9 mouse cellular contexts compared by ENCODE assay signal in the genomic region with DNA sequence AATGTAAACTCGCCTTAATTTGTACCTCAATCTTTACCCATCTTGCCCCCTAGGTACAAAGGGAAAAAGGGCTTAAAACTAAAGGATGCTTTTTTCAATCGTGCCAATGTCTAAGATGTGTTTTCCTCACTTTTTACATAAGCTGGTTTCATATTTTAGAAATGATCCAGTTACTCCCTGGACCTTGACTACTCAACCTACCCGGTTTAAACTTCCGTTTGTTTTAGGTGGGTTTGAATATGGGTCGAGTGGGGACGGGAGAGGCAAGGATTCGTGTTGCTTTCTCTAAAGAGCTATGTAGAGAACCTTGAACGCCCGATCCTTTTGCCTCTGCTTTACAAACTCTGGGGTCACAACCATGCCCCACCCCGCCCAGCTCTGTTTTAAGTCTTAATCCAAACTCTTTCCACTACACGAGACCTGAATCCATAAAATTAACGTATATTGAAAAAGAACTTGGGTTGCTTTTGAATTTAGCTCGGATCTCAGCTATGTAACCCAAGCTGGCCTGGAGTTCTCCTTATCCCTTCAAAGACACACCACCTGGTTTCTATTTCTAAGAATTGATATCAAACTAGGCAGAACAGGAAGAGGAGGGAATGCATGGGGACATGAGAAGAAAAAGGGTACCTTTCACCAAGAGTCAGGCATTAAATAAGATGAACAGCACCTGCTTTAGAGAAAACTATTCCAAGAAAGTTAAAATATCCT. TPM values are rescaled to one million over a fixed set of nuclear protein-coding genes. Genes with fewer than 3 reads are reported as not detected.
DNase-seq lines count a peak whose midpoint lies in the region; ATAC-seq lines count a peak whose summit lies in the region.
"Had no signal": no experiment of that assay in that cellular context is flagged by ENCODE, and none has a peak within 500 bp of the region (broad histone marks: within the 10 kb centered on the region; RNA-seq: fewer than 3 reads in every experiment).

No protein-coding gene starts in this region.

- 28% methylated on average over 13 of the region's 13 CpGs for WGBS in heart, embryonic 10.5 days
- WGBS in embryonic facial prominence, embryonic 14.5 days, result 14% methylated on average over 13 of the region's 13 CpGs
- WGBS in limb, embryonic 15.5 days, result 14% methylated on average over 13 of the region's 13 CpGs

- no peak overlapping the region for H3K27ac ChIP-seq in heart, embryonic 10.5 days
- no peak overlapping the region for H3K27ac ChIP-seq in embryonic facial prominence, embryonic 14.5 days (replicated peaks; ENCODE audit: low read depth, low read length)
- H3K27ac ChIP-seq in limb, embryonic 15.5 days, result no peak overlapping the region

- peak overlapping the region; percentile 79 for H3K4me2 ChIP-seq in embryonic facial prominence, embryonic 14.5 days (ENCODE audit: low read depth, low read length)
- peak overlapping the region; percentile 85 for H3K4me2 ChIP-seq in limb, embryonic 15.5 days

- peak overlapping the region; percentile 75; the same call in 1 of the 2 replicates for H3K9ac ChIP-seq in embryonic facial prominence, embryonic 14.5 days (ENCODE audit: low read depth, low read length)
- no peak overlapping the region for H3K9ac ChIP-seq in limb, embryonic 15.5 days

- H3K4me1 ChIP-seq in heart, embryonic 10.5 days, result no peaks in the 10 kb centered on the region; the same call in 1 of the 2 replicates
- 0 out of 2 replicates have a peak, but pooled peaks cover 6% of the 10 kb centered on the region for H3K4me1 ChIP-seq in embryonic facial prominence, embryonic 14.5 days (ENCODE audit: control insufficient read depth, insufficient read depth, low read length)
- 0 out of 2 replicates have a peak, but pooled peaks cover 7% of the 10 kb centered on the region for H3K4me1 ChIP-seq in limb, embryonic 15.5 days

- H3K4me3 ChIP-seq in heart, embryonic 10.5 days, result peak overlapping the region; percentile 93
- peak overlapping the region; percentile 92 for H3K4me3 ChIP-seq in embryonic facial prominence, embryonic 14.5 days (ENCODE audit: low read depth, low read length)
- H3K4me3 ChIP-seq in limb, embryonic 15.5 days, result peak overlapping the region; percentile 95

- no peak for DNase-seq in heart, embryonic 10.5 days (ENCODE audit: low spot score)
- no peak for DNase-seq in heart, postnatal 4 days
- peak; percentile 22 for DNase-seq in A20 (ENCODE audit: low read depth, low spot score)
- DNase-seq in embryonic facial prominence, embryonic 14.5 days (ENCODE audit: low spot score), result no peak
- DNase-seq in urinary bladder, adult 18-20 months (ENCODE audit: low spot score in 2 of 2), result no peak

- no peaks in the 10 kb centered on the region for H3K36me3 ChIP-seq in heart, embryonic 10.5 days
- H3K36me3 ChIP-seq in embryonic facial prominence, embryonic 14.5 days (ENCODE audit: control insufficient read depth, insufficient read depth, low read length), result no peaks in the 10 kb centered on the region
- no peaks in the 10 kb centered on the region for H3K36me3 ChIP-seq in limb, embryonic 15.5 days

- ATAC-seq in embryonic facial prominence, embryonic 14.5 days (ENCODE audit: low read depth), result no peak
- no peak for ATAC-seq in limb, embryonic 15.5 days (ENCODE audit: insufficient number of reproducible peaks, low FRiP score, low TSS enrichment, low read depth)
- ATAC-seq in erythroid progenitor cell, adult 5-6 weeks (replicated peaks; ENCODE audit: low FRiP score, poor library complexity, severe bottlenecking), result no peak
- no peak for ATAC-seq in granulocyte monocyte progenitor cell, adult 5-6 weeks (replicated peaks; ENCODE audit: poor library complexity, severe bottlenecking)

- H3K27me3 ChIP-seq in heart, embryonic 10.5 days (ENCODE audit: insufficient read depth, poor library complexity, severe bottlenecking), result peaks cover 21% of the 10 kb centered on the region
- H3K27me3 ChIP-seq in embryonic facial prominence, embryonic 14.5 days (replicated peaks; ENCODE audit: control insufficient read depth, insufficient read depth, low read length), result peaks cover 27% of the 10 kb centered on the region
- peaks cover 24% of the 10 kb centered on the region for H3K27me3 ChIP-seq in limb, embryonic 15.5 days

- H3K9me3 ChIP-seq in heart, embryonic 10.5 days, result no peaks in the 10 kb centered on the region
- no peaks in the 10 kb centered on the region for H3K9me3 ChIP-seq in embryonic facial prominence, embryonic 14.5 days (ENCODE audit: control insufficient read depth, low read length)
- no peaks in the 10 kb centered on the region for H3K9me3 ChIP-seq in limb, embryonic 15.5 days

RNA-seq across cellular contexts. Expression of gene Gpbp1, which starts 1.3 kb away (rescaled TPM):
- polyA plus RNA-seq in heart, embryonic 10.5 days (2016; fragmentation: Nextera tagmentation; extraction: Ambion mirVana), result 62.5 and 75.2 TPM in 2 replicates
- 10 to 100 TPM; 50.5 to 53.7 TPM for total RNA-seq in heart, postnatal 4 days (2021)
- 90.0 and 94.1 TPM in 2 replicates for polyA plus RNA-seq in embryonic facial prominence, embryonic 14.5 days (2014; fragmentation: Nextera tagmentation; extraction: Ambion mirVana)
- polyA plus RNA-seq in limb, embryonic 15.5 days (2015; fragmentation: Nextera tagmentation; extraction: Ambion mirVana), result 79.3 and 82.8 TPM in 2 replicates
- total RNA-seq in erythroid progenitor cell, adult 5-6 weeks (2015; ENCODE audit: low replicate concordance), result 108 and 133 TPM in 2 replicates
- total RNA-seq in erythroid progenitor cell, adult 5-6 weeks (2017; ENCODE audit: low replicate concordance), result 164 and 201 TPM in 2 replicates
- 78.4 and 87.0 TPM in 2 replicates for total RNA-seq in granulocyte monocyte progenitor cell, adult 5-6 weeks (2014; fragmentation: Nextera tagmentation)
- total RNA-seq in granulocyte monocyte progenitor cell, adult 5-6 weeks (2017), result 140 and 154 TPM in 2 replicates

RNA-seq across cellular contexts. Expression of gene Gm49496, which starts 58.5 kb away (rescaled TPM):
- polyA plus RNA-seq in heart, embryonic 10.5 days (2016; fragmentation: Nextera tagmentation; extraction: Ambion mirVana), result not detected in 2 replicates
- not detected for total RNA-seq in heart, postnatal 4 days (2021)
- polyA plus RNA-seq in embryonic facial prominence, embryonic 14.5 days (2014; fragmentation: Nextera tagmentation; extraction: Ambion mirVana), result not detected in 2 replicates
- polyA plus RNA-seq in limb, embryonic 15.5 days (2015; fragmentation: Nextera tagmentation; extraction: Ambion mirVana), result not detected in 2 replicates
- total RNA-seq in erythroid progenitor cell, adult 5-6 weeks (2015; ENCODE audit: low replicate concordance), result not detected in 2 replicates
- 2.5 TPM in 1 of 2 replicates, not detected in the other for total RNA-seq in erythroid progenitor cell, adult 5-6 weeks (2017; ENCODE audit: low replicate concordance)
- not detected in 2 replicates for total RNA-seq in granulocyte monocyte progenitor cell, adult 5-6 weeks (2014; fragmentation: Nextera tagmentation)
- total RNA-seq in granulocyte monocyte progenitor cell, adult 5-6 weeks (2017), result not detected in 2 replicates
- polyA plus RNA-seq: small intestine, adult 2 months had no signal
